Mouse (Mus musculus) liver, embryonic 14.5 days (tissue): ENCODE measurements around the gene Birc2. TPM values are rescaled to one million over a fixed set of nuclear protein-coding genes. Genes with fewer than 3 reads are reported as not detected.

Source experiments
- ATAC-seq: fragments of 200-750 bp; cut with Nextera tagmentation; 2 replicates; pipeline ENCODE4 v1.8.0; 2017; ENCODE audit warnings: moderate number of reproducible peaks, mild to moderate bottlenecking, moderate library complexity; ENCODE audit not compliant: insufficient read depth
- DNase-seq, 3 experiments: peaks; one replicate each; pipeline ENCODE4 v3.0.0-alpha.2; 2012 to 2013; ENCODE audit warnings: low read depth in 3 of 3, low spot score in 3 of 3
- H3K27ac ChIP-seq: fragments of 300-500 bp; sonication (generic); 2 replicates; pipeline ENCODE4 v1.5.1; 2014; ENCODE audit warnings: moderate library complexity, mild to moderate bottlenecking, control low read depth, inconsistent platforms
- H3K27me3 ChIP-seq: fragments of 300-500 bp; sonication (generic); 2 replicates; pipeline ENCODE4 v1.6.1; 2014; ENCODE audit warnings: mild to moderate bottlenecking, low read length, moderate library complexity; ENCODE audit not compliant: control insufficient read depth, insufficient read depth
- H3K36me3 ChIP-seq: fragments of 300-500 bp; sonication (generic); replicated peaks from 2 replicates; pipeline ENCODE4 v1.6.1; 2014; ENCODE audit warnings: low read depth; ENCODE audit not compliant: control insufficient read depth, insufficient read depth
- H3K4me1 ChIP-seq, 2 experiments: fragments of 200-500 bp in 1 of 2; fragments of 300-500 bp in 1 of 2; sonication (generic) in 1 of 2; replicated peaks; 2 replicates each; pipeline ENCODE4 v1.6.1; 2012 to 2014; ENCODE audit warnings: antibody characterized with exemption in 1 of 2, inconsistent platforms in 1 of 2, low read length in 1 of 2; ENCODE audit not compliant: control insufficient read depth in 2 of 2, insufficient read depth in 2 of 2
- H3K4me2 ChIP-seq: fragments of 300-500 bp; sonication (generic); 2 replicates; pipeline ENCODE4 v1.6.1; 2014; ENCODE audit warnings: low read depth, mild to moderate bottlenecking, control low read depth, moderate library complexity
- H3K4me3 ChIP-seq, 2 experiments: fragments of 200-500 bp in 1 of 2; fragments of 300-500 bp in 1 of 2; sonication (generic) in 1 of 2; 2 replicates each; pipeline ENCODE4 v1.5.1; 2012 to 2014; ENCODE audit warnings: low read depth in 2 of 2, low read length in 2 of 2, mild to moderate bottlenecking in 2 of 2, control low read depth in 1 of 2, inconsistent platforms in 1 of 2, moderate library complexity in 1 of 2; ENCODE audit not compliant: insufficient read depth in 1 of 2
- H3K9ac ChIP-seq: fragments of 300-500 bp; sonication (generic); replicated peaks from 2 replicates; pipeline ENCODE4 v1.6.1; 2014; ENCODE audit warnings: mild to moderate bottlenecking, control low read depth, moderate library complexity
- H3K9me3 ChIP-seq: fragments of 300-500 bp; sonication (generic); 2 replicates; pipeline ENCODE4 v1.6.1; 2016; ENCODE audit warnings: low read length, mixed read lengths; ENCODE audit not compliant: control insufficient read depth
- CTCF ChIP-seq: IDR thresholded peaks from 2 replicates; pipeline ENCODE4 v1.5.1; 2016; ENCODE audit warnings: antibody characterized with exemption, low read depth, control low read depth
- EP300 ChIP-seq: IDR thresholded peaks from 2 replicates; pipeline ENCODE4 v1.6.1; 2016; ENCODE audit warnings: antibody characterized with exemption, low read depth
- WGBS: fragments of 180-500 bp; shearing (Covaris S2); extraction: QIAGEN DNeasy Blood & Tissue Kit; methylation state at CpG from one replicate; pipeline ENCODE4 v1.1.7; 2014; ENCODE audit not compliant: insufficient replicate concordance; 5-methylcytosine and 5-hydroxymethylcytosine counted together
- polyA plus RNA-seq, 2 experiments: library from polyadenylated mRNA; depleted of rRNA in 1 of 2; stranded (reverse) in 1 of 2; unstranded in 1 of 2; fragments of >200 nt; fragmentation: Nextera tagmentation in 1 of 2; extraction: Ambion mirVana in 1 of 2; gene quantifications; 2 replicates each; pipeline versions ENCODE4 v1.2.1 to v1.2.3; 2012 to 2014

Birc2 gene
- polyA plus RNA-seq, 2 experiments: 9.4 to 14.1 TPM

DNA sequence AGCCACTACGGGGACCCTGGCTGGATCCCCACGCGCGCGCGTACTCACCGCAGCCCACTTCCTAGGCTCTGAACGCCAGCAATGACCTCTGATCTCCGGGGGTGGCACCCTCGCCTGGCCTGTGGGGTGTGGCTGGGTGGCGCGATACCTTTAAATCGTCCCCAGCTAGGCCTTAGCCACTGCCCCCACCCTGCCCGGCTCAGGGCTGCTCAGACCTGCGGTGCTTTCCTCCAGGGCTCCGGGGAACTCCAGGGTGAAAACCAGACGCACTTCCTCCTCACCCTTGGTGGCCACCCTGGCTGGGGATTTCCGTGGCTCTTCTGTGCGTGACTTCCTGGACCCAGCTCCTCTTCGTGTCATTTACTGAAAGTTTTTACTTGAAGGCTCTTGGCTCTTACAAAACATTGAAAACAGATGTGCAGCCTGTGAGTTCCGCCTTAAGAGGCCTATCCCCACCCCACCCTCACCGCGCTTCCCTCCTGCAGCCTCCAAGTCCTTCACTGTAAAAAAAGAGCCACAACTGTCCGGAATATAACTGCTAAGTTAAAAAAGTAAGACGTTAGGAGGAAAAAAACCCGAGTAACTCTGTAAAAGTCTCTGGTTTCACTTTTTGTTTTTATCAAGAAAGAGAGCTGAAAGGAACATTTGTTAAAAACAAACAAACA lies 36.0 kb upstream of the Birc2 start, which contains the start of gene Birc3:
Birc3 (minus strand) TSS at position 412 of the 665 bp plus-strand sequence.
- Histone ChIP-seq H3K4me1 (peaks cover 0 to 15% of the 10 kb centered on the region in 2 experiments; a peak in 3 of 4 replicates), H3K9ac (peak within 1 kb of the TSS; percentile 62), H3K4me3 (peak within 1 kb of the TSS; percentile 57 to 73), H3K4me2 (peak within 1 kb of the TSS; percentile 75), H3K9me3 (no peaks in the 10 kb centered on the region), H3K27ac (peak within 1 kb of the TSS; percentile 50), H3K36me3 (no peaks in the 10 kb centered on the region), H3K27me3 (no peaks in the 10 kb centered on the region)
- DNase-seq: peak; percentile 41 to 74 (median 47)
- WGBS: 1% methylated on average over 26 of the region's 26 CpGs
- ATAC-seq: peak; percentile 97
- TF ChIP-seq CTCF (peak; percentile 29; the same call in 1 of the 2 replicates), EP300 (no peak)

DNA sequence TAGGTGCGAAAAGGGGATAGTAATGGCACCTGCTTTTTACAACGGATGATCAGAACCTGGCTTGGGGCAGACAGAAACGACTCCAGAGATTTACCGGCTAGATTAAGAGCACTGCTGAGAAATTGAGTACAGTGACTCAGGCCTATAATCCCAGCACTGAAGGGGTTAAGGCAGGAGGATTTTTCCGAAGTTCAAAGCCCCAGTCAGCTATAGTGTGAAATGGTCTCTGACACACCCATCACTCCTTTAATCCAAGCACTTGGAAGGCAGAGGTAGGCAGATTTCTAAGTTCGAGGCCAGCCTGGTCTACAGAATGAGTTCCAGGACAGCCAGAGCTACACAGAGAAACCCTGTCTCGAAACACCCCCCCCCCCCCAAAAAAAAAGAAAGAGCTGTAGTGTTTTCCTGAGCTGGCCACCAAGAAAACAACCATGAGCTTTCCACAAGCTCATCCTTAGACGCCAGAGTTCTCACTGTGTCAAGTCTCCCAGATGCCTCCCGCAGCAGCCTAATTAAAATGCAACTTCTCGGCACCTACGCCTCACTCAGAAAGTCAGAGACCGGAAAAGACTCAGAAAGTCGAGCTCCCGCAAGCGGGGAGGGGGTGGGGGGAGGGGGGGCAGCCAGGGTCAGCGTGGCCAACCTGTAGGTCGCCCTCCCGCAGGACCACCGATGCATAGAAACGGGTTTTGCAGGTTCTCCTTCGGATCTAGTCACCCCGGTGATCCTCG lies 35.3 kb upstream of the Birc2 start:
- Histone ChIP-seq H3K9ac (peak overlapping the region; percentile 62), H3K4me3 (peak overlapping the region; percentile 57 to 73), H3K27me3 (no peaks in the 10 kb centered on the region), H3K4me1 (peaks cover 0 to 15% of the 10 kb centered on the region in 2 experiments; a peak in 3 of 4 replicates), H3K4me2 (peak overlapping the region; percentile 75), H3K9me3 (no peaks in the 10 kb centered on the region), H3K27ac (peak overlapping the region; percentile 50; the same call in 1 of the 2 replicates), H3K36me3 (no peaks in the 10 kb centered on the region)
- TF ChIP-seq EP300: no peak
- TF ChIP-seq CTCF: no peak
- DNase-seq (no peak), ATAC-seq (peak; percentile 24; the same call in 1 of the 2 replicates)
- WGBS: 11% methylated on average over 23 of the region's 23 CpGs

DNA sequence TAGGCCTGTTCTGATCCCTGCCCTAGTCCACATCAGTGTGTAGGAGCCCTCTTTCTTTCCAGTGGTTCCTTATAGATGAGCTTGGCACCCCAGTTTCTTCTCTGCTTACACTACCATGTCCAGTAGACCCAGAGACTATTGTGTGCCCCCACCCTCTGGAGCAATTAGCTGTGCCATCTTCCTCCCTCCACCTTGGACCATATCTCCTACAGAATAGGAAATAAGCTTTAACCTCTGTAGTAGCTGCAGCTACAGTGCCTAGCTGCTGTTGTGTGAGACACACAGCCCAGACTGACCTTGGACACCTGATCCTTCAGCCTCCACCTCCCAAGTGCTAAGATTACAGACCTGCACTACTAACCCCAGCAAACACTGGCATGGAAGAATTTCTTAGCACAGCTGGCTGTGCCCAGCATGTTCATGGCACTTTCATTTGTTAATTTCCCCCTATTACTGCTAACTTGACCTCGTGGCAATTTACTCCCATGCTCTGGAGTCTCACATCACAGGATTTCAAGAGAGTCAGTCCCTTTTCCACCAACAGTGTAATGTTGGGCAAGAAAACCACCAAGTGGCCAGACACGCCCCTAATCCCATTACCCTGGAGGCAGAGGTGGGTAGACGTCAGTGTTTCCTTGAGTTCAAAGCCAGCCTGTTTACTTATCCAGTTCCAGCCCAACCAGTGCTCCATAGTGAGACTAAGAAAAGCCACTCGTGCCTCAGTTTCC lies 34.6 kb upstream of the Birc2 start:
- Histone ChIP-seq H3K4me3 (peak overlapping the region; percentile 57 to 73; a peak in 3 of 4 replicates), H3K36me3 (no peaks in the 10 kb centered on the region), H3K4me2 (peak overlapping the region; percentile 75), H3K27me3 (no peaks in the 10 kb centered on the region), H3K9me3 (no peaks in the 10 kb centered on the region), H3K27ac (no peak overlapping the region), H3K9ac (no peak overlapping the region), H3K4me1 (peaks cover 0 to 15% of the 10 kb centered on the region in 2 experiments; a peak in 3 of 4 replicates)
- no peak for TF ChIP-seq CTCF
- TF ChIP-seq EP300: no peak
- ATAC-seq (no peak), DNase-seq (no peak)
- 50% methylated on average over 4 of the region's 4 CpGs for WGBS

DNA sequence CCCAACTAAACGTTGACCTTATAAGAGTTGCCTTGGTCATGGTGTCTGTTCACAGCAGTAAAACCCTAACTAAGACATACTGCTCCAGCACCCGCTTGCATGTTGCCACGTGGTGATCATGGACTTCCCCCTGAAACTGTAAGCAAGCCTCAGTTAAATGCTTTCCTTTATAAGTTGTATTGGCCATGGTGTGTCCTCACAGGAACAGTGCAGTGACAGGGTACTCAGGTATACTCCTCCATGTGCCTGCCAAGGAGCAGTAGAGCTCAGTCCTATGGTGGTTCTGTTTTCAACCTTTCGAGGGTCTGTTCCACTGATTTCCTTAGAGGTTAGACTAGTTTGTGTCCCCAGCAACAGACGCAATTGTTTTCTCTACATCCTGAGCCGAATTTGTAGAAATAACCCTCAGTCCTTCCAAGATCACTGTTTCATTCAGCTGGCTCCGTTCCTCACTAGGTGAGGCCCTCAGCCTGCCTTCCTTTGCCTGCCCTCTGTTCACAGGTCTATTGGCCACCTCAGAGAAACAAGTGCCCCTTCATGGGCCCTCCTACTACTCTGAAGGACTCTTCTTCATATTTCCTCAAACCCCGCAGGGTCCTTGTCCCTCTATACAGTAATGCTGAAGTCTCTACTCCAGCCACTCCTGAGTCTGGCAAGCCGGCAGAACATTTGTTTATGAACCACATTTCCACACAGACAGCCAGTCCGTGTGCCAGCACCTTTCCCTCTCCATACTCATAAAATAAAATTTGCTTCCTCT lies 33.9 kb upstream of the Birc2 start:
- DNase-seq (no peak), ATAC-seq (no peak)
- peaks cover 0 to 15% of the 10 kb centered on the region in 2 experiments; a peak in 3 of 4 replicates for H3K4me1 ChIP-seq
- no peak overlapping the region for H3K4me2 ChIP-seq
- no peaks in the 10 kb centered on the region for H3K36me3 ChIP-seq
- no peak overlapping the region for H3K27ac ChIP-seq
- H3K9ac ChIP-seq: no peak overlapping the region
- H3K9me3 ChIP-seq: no peaks in the 10 kb centered on the region
- no peak overlapping the region for H3K4me3 ChIP-seq
- TF ChIP-seq EP300 (no peak), CTCF (no peak)
- WGBS: 74% methylated on average over 10 of the region's 10 CpGs
- H3K27me3 ChIP-seq: no peaks in the 10 kb centered on the region
